ENCODE assay signal across 7 mouse cellular contexts in genomic region chr14:48709371-48710061, GRCm38 (mm10). TPM values are rescaled to one million over a fixed set of nuclear protein-coding genes. Genes with fewer than 3 reads are reported as not detected.
DNase-seq lines count a peak whose midpoint lies in the region; ATAC-seq lines count a peak whose summit lies in the region.

No protein-coding gene starts in this region.

- peak; percentile 90 for ATAC-seq in intestine, embryonic 15.5 days
- no peak for ATAC-seq in limb, embryonic 15.5 days (ENCODE audit: insufficient number of reproducible peaks, low FRiP score, low TSS enrichment, low read depth)

- peaks cover 42% of the 10 kb centered on the region for H3K27me3 ChIP-seq in forebrain, embryonic 10.5 days (ENCODE audit: poor library complexity, severe bottlenecking)
- peaks cover 11% of the 10 kb centered on the region for H3K27me3 ChIP-seq in intestine, embryonic 15.5 days (replicated peaks)
- peaks cover 28% of the 10 kb centered on the region for H3K27me3 ChIP-seq in limb, embryonic 15.5 days

- H3K4me3 ChIP-seq in forebrain, embryonic 10.5 days: peak overlapping the region; percentile 51
- H3K4me3 ChIP-seq in intestine, embryonic 15.5 days (replicated peaks): peak overlapping the region; percentile 14; the same call in 1 of the 2 replicates
- H3K4me3 ChIP-seq in limb, embryonic 15.5 days: peak overlapping the region; percentile 32

- H3K9me3 ChIP-seq in forebrain, embryonic 10.5 days: no peaks in the 10 kb centered on the region
- no peaks in the 10 kb centered on the region for H3K9me3 ChIP-seq in intestine, embryonic 15.5 days
- no peaks in the 10 kb centered on the region for H3K9me3 ChIP-seq in limb, embryonic 15.5 days

- peak overlapping the region; percentile 86 for H3K27ac ChIP-seq in forebrain, embryonic 10.5 days
- no peak overlapping the region for H3K27ac ChIP-seq in intestine, embryonic 15.5 days
- no peak overlapping the region for H3K27ac ChIP-seq in limb, embryonic 15.5 days

- H3K9ac ChIP-seq in intestine, embryonic 15.5 days: no peak overlapping the region
- no peak overlapping the region for H3K9ac ChIP-seq in limb, embryonic 15.5 days

- peak; percentile 93 for DNase-seq in ES-CJ7 (ENCODE audit: low read depth, low spot score)
- DNase-seq in WW6 (ENCODE audit: low read depth, low spot score): peak; percentile 63
- DNase-seq in forebrain, embryonic 10.5 days (ENCODE audit: extremely low spot score, low spot score): peak; percentile 85
- DNase-seq in retina, postnatal 1 day: peak; percentile 49
- DNase-seq in thymus, postnatal 0 days (ENCODE audit: low spot score): no peak

- 0 out of 2 replicates have a peak, but pooled peaks cover 2% of the 10 kb centered on the region for H3K36me3 ChIP-seq in forebrain, embryonic 10.5 days (replicated peaks)
- no peaks in the 10 kb centered on the region for H3K36me3 ChIP-seq in intestine, embryonic 15.5 days
- H3K36me3 ChIP-seq in limb, embryonic 15.5 days: no peaks in the 10 kb centered on the region

- H3K4me2 ChIP-seq in intestine, embryonic 15.5 days (replicated peaks): peak overlapping the region; percentile 51
- H3K4me2 ChIP-seq in limb, embryonic 15.5 days: peak overlapping the region; percentile 50

- under 1% methylated on average over 20 of the region's 20 CpGs for WGBS in forebrain, embryonic 10.5 days
- 5% methylated on average over 20 of the region's 20 CpGs for WGBS in intestine, embryonic 15.5 days
- WGBS in limb, embryonic 15.5 days: 2% methylated on average over 20 of the region's 20 CpGs

- H3K4me1 ChIP-seq in forebrain, embryonic 10.5 days: peaks cover 54% of the 10 kb centered on the region
- H3K4me1 ChIP-seq in intestine, embryonic 15.5 days (replicated peaks): no peaks in the 10 kb centered on the region
- H3K4me1 ChIP-seq in limb, embryonic 15.5 days: peaks cover 9% of the 10 kb centered on the region

RNA-seq across cellular contexts. Expression of gene Otx2, which starts 35.9 kb away (rescaled TPM):
- polyA plus RNA-seq in forebrain, embryonic 10.5 days (2016; fragmentation: Nextera tagmentation; extraction: Ambion mirVana): 59.1 and 68.9 TPM in 2 replicates
- 0.09 TPM in 1 of 2 replicates, not detected in the other for polyA plus RNA-seq in intestine, embryonic 15.5 days (2015; fragmentation: Nextera tagmentation; extraction: Ambion mirVana)
- not detected in 2 replicates for polyA plus RNA-seq in limb, embryonic 15.5 days (2015; fragmentation: Nextera tagmentation; extraction: Ambion mirVana)
- not detected in 2 replicates for polyA plus RNA-seq in thymus, postnatal 0 days (2015; fragmentation: Nextera tagmentation; extraction: Ambion mirVana)

Comparison
In these comparisons a context has a peak if more than half of its experiments do, and no peak if none do; other contexts are left out.
1. RNA of gene Otx2, which starts 35.9 kb away (polyA plus RNA-seq): 59.1 to 68.9 TPM in forebrain, embryonic 10.5 days; not detected in limb, embryonic 15.5 days, 0.09 TPM in intestine, embryonic 15.5 days and not detected in thymus, postnatal 0 days; every median in the first group is over 10 times any median in the second.
2. Peak in every context shown above with its lines, with median percentiles within 50 percentile points of each other: H3K4me3 ChIP-seq.